Mouse (Mus musculus) kidney, postnatal 0 days (tissue): ENCODE results near the gene Acnat1. TPM values are rescaled to one million over a fixed set of nuclear protein-coding genes. Genes with fewer than 3 reads are reported as not detected.

Experiments used
- polyA plus RNA-seq: library from polyadenylated mRNA; unstranded; fragments of >200 nt; fragmentation: Nextera tagmentation; extraction: Ambion mirVana; gene quantifications from 2 replicates; pipeline ENCODE4 v1.2.1, GENCODE M21; 2015

Gene Acnat1
- polyA plus RNA-seq, 1 experiment from 2014 or later = 1.0 TPM

Other genes with a start within 250 kb of the Acnat1 start
- 6.2 and 6.8 TPM in 2 replicates for gene Acnat2, start 65.8 kb downstream of the Acnat1 start, polyA plus RNA-seq
- gene Baat, start 32.6 kb upstream of the Acnat1 start, polyA plus RNA-seq = 0.10 and 0.20 TPM in 2 replicates
- 93.8 and 96.4 TPM in 2 replicates for gene Mrpl50, start 47.2 kb upstream of the Acnat1 start, polyA plus RNA-seq
- gene Zfp189, start 47.3 kb upstream of the Acnat1 start, polyA plus RNA-seq = 9.0 and 9.1 TPM in 2 replicates
- 929 and 971 TPM in 2 replicates for gene Aldob, start 75.6 kb upstream of the Acnat1 start, polyA plus RNA-seq
- gene Tmem246, start 124.0 kb upstream of the Acnat1 start, polyA plus RNA-seq = 29.6 and 30.1 TPM in 2 replicates
- 31.3 and 34.0 TPM in 2 replicates for gene Rnf20, start 158.1 kb upstream of the Acnat1 start, polyA plus RNA-seq
- gene Ppp3r2, start 208.1 kb upstream of the Acnat1 start, polyA plus RNA-seq = not detected in 2 replicates